Mouse (Mus musculus): ENCODE measurements around the gene Mapk1ip1l.
"Not testable (repeated sequence)": the region's sequence is repeated elsewhere in the genome, so short reads cannot be mapped to it uniquely, and the experiment has no call there.

Gene Mapk1ip1l

GRCm38 (mm10) chr14:47304814-47305405 is 6.8 kb downstream of the Mapk1ip1l start:
- DNase-seq (ENCODE audit: low read depth, low spot score) = no peak

- no peak for DNase-seq (ENCODE audit: low read depth, low spot score)
These were observed 7.9 kb downstream of the Mapk1ip1l start for GRCm38 (mm10) chr14:47305933-47306332.

GRCm38 (mm10) chr14:47307669-47308068 is 9.6 kb downstream of the Mapk1ip1l start:
- DNase-seq (ENCODE audit: low read depth, low spot score) = no peak

- DNase-seq (ENCODE audit: low read depth, low spot score) = no peak
These were observed 11.0 kb downstream of the Mapk1ip1l start for GRCm38 (mm10) chr14:47309061-47309460.

- no peak for DNase-seq (ENCODE audit: low read depth, low spot score)
These were observed 12.5 kb downstream of the Mapk1ip1l start for GRCm38 (mm10) chr14:47310342-47311181.

- no peak for DNase-seq (ENCODE audit: low read depth, low spot score)
These were observed 21.3 kb downstream of the Mapk1ip1l start for GRCm38 (mm10) chr14:47319362-47319761.

GRCm38 (mm10) chr14:47321581-47321980 is 23.5 kb downstream of the Mapk1ip1l start:
- not testable (repeated sequence) for DNase-seq (ENCODE audit: low read depth, low spot score)

GRCm38 (mm10) chr14:47325965-47326761 is 28.1 kb downstream of the Mapk1ip1l start:
- DNase-seq (ENCODE audit: low read depth, low spot score) = no peak

GRCm38 (mm10) chr14:47327347-47327746 is 29.3 kb downstream of the Mapk1ip1l start:
- DNase-seq (ENCODE audit: low read depth, low spot score) = no peak

- no peak for DNase-seq (ENCODE audit: low read depth, low spot score)
These were observed 33.9 kb downstream of the Mapk1ip1l start for GRCm38 (mm10) chr14:47331920-47332319.

- no peak for DNase-seq (ENCODE audit: low read depth, low spot score)
These were observed 36.8 kb downstream of the Mapk1ip1l start for GRCm38 (mm10) chr14:47334819-47335218.

- DNase-seq (ENCODE audit: low read depth, low spot score) = no peak
These were observed 37.2 kb downstream of the Mapk1ip1l start for GRCm38 (mm10) chr14:47335300-47335699.

- DNase-seq (ENCODE audit: low read depth, low spot score) = no peak
These were observed 42.3 kb downstream of the Mapk1ip1l start for GRCm38 (mm10) chr14:47340231-47340925.

GRCm38 (mm10) chr14:47341811-47342291 is 43.8 kb downstream of the Mapk1ip1l start:
- no peak for DNase-seq (ENCODE audit: low read depth, low spot score)

- DNase-seq (ENCODE audit: low read depth, low spot score) = no peak
These were observed 48.6 kb downstream of the Mapk1ip1l start for GRCm38 (mm10) chr14:47346715-47347114.

- no peak for DNase-seq (ENCODE audit: low read depth, low spot score)
These were observed 52.9 kb downstream of the Mapk1ip1l start for GRCm38 (mm10) chr14:47350974-47351373.

- no peak for DNase-seq (ENCODE audit: low read depth, low spot score)
These were observed 54.2 kb downstream of the Mapk1ip1l start for GRCm38 (mm10) chr14:47352272-47352671.

GRCm38 (mm10) chr14:47353240-47353639 is 55.2 kb downstream of the Mapk1ip1l start:
- no peak for DNase-seq (ENCODE audit: low read depth, low spot score)

- DNase-seq (ENCODE audit: low read depth, low spot score) = no peak
These were observed 56.1 kb downstream of the Mapk1ip1l start for GRCm38 (mm10) chr14:47354111-47354577.

GRCm38 (mm10) chr14:47354948-47355347 is 56.9 kb downstream of the Mapk1ip1l start:
- DNase-seq (ENCODE audit: low read depth, low spot score) = no peak

- no peak for DNase-seq (ENCODE audit: low read depth, low spot score)
These were observed 58.6 kb downstream of the Mapk1ip1l start for GRCm38 (mm10) chr14:47356622-47357021.

Measured in telencephalon, adult 2 months (tissue).